Mouse (Mus musculus) layer of hippocampus, adult 9-11 months (tissue): ENCODE measurements around the gene Cic.
A peak's percentile ranks its signal among the peaks of the same experiment; 100 is the strongest.

Experiments used
- DNase-seq: peaks from one replicate; pipeline ENCODE4 v3.0.0; 2022

Cic gene

GRCm38 (mm10) chr7:25270652-25271633 lies 3.4 kb downstream of the Cic start:
- peak; percentile 8 for DNase-seq

DNA sequence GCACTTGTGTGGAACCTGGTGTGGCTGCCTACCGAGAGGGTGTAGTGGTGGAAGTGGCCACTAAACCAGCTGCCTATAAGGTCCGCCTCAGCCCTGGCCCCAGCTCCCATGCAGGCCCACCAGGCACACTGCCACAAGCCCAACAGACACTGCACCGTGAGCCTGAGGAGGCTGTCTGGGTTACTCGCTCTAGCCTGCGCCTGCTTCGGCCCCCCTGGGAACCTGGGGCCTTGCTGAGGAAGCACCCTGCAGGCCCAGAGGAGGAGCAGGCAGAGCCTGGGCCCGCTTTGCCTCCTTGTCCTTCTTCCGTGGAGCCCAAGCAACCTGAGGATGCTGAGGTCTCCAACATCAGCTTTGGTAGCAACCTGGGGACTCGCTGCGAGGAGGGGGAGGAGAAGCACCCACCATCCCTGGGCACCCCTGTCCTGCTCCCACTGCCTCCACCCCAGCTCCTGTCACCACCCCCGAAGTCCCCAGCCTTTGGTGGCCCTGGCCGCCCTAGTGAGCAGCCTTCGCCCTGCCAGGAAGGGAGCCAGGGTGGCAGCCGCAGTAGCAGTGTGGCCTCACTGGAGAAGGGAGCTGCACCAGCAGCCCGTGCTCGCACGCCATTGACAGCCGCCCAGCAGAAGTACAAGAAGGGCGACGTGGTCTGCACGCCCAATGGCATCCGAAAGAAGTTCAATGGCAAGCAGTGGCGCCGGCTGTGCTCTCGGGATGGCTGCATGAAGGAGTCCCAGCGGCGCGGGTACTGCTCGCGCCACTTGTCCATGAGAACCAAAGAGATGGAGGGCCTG lies 4.3 kb downstream of the Cic start:
- DNase-seq: no peak

DNA sequence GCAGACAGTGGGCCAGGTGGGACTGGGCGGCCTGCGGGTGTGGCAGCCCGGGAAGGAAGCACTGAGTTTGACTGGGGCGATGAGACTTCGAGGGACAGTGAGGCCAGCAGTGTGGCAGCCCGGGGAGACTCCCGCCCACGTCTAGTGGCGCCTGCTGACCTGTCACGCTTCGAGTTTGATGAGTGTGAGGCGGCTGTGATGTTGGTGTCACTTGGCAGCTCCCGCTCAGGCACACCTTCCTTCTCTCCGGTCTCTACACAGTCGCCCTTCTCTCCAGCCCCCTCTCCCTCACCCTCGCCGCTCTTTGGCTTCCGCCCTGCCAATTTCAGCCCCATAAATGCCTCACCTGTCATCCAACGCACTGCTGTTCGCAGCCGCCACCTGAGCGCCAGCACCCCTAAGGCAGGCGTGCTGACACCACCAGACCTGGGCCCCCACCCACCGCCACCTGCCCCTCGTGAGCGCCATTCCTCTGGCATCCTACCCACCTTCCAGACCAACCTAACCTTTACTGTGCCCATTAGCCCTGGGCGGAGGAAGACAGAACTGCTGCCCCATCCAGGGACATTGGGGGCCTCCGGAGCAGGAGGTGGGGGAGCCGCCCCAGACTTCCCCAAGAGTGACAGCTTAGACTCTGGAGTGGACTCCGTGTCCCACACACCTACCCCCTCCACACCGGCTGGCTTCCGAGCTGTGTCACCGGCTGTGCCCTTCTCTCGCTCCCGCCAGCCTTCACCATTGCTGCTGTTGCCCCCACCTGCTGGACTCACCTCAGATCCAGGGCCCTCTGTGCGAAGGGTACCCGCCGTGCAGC lies 5.1 kb downstream of the Cic start:
- no peak for DNase-seq

- no peak for DNase-seq
These were observed 6.0 kb downstream of the Cic start for GRCm38 (mm10) chr7:25273259-25274241.

- no peak for DNase-seq
These were observed 7.1 kb downstream of the Cic start for GRCm38 (mm10) chr7:25274571-25274970.

DNA sequence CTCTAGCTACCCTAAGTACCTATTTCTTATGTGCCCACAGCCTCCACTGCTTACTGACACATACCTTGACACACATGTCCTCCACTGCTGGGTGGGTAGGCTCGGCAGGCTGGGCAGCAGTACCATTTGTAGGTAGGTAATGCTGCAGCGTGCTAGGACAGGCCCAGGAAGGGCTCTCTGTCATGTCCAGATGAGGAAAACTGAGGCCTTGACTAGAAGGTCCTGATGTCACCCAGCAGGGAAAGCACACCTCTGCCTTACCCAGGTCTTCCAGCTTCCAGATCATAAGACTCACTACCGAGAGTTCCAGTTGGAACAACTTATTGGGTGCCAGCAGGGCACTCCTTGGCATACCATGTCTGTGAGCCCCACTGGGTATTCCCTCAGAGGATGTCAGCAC lies 7.5 kb downstream of the Cic start:
- no peak for DNase-seq

DNA sequence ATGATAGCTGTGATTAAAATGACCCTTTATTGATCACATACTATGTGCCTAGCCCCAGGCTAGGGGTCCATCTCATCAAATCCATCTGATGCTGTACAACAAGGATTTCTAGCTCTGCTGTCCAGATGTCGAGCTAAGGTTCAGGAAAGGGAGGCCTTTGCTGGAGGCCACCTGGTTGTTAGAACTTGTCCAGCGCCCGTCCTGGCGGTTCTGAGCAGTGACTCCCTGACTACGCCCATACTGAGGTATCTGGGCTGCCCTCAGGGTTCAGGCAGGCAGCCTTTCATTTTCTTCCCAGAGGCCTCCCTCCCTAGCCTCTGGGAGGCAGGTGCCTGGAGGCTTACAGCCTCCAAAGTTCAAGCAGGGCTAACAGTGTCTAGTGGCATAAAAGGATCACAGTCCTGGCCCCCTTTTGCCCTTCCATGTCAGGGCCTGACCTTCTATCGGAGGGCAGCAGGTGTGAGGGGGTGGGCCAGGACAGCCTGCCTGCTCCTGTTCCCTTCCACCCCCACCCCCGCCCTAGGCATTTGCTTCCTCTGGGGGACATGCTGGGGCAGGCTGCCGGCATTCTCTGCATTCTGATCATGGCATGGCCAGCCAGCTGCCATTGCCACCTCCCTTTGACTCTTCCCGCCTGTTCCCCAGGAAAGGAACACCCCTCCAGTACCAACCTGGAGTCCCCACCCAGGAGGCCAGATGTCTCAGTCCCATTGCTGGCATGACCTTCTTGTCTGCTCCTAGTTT lies 8.2 kb downstream of the Cic start:
- DNase-seq: no peak

- no peak for DNase-seq
These were observed 9.9 kb downstream of the Cic start for GRCm38 (mm10) chr7:25277405-25277804.

- no peak for DNase-seq
These were observed 10.5 kb downstream of the Cic start for GRCm38 (mm10) chr7:25277998-25278340.

- peak; percentile 92 for DNase-seq
These were observed 11.0 kb downstream of the Cic start for GRCm38 (mm10) chr7:25278341-25279075.

GRCm38 (mm10) chr7:25279076-25279860 lies 11.8 kb downstream of the Cic start:
- peak; percentile 95 for DNase-seq

DNA sequence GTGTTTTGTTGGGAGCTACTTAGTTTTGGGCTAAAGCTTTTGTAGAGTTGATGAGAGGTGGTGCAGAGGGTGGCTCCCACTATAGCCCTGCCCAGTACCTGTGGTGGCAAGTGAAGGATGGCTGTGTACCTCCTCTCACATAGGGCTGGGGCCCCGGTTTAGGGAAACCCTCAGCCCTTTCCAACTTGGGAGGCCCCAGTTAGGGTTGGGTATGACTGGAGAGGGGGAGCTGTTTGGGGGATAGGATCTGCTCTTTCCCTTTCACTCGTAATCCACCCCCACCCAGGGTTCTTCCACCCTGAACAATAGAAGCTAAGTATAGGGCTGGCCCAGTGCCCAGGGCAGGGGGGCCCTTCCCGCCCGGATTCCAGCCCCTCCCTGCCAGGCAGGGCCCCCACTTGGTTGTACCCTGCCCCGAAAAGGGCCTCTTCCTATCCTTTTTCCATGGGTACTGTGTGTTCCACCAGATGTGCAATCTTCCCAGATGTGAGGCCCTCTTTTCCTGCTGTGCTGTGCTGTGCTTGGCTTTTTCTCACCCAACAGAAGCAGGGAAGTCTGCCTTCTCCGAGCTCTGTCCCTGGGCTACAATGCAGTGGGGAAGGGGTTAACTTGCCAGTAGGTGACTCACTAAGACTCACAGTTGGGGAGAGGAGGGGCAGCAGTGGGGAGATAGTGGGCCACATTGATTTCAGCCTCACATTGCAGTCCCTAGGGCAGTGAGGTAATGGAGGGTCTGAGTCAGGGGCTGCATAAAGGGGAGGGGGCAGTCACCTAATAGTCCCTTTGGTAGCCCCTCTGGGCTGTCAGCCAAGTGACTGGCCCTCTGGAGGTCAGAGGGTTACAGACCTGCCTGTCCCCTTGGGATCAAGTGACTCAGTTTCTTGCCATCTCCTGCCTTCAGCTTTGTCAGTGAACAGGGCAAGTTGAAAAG lies 12.6 kb downstream of the Cic start:
- DNase-seq: peak; percentile 72

DNA sequence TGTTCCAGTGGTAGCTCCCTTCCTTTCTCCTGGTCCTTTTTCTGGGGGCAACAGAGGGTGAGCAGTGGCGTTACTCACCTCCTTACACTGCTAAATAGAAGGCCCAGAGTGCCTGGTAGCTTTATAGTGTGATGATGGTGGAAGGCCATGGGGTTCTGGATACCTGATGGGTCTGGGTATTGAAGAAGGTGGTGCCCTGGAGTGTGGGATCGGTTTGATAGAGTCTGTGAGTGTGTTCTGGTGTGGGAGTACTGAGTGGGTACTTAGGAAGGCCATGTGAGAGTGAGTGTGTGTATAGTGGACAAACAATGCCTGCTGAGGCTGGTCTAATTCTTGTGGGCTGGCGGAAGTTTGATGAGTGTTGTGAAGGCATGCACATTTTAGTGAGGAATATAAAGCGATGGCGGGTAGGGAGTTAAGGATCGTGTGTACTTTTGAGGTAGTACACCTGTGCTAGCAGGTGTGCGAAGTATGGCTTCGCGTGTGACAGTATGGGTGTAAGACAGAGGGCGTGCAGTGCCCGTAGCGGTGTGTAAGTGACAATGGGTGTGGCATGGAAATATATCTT lies 13.7 kb downstream of the Cic start:
- DNase-seq: no peak

DNA sequence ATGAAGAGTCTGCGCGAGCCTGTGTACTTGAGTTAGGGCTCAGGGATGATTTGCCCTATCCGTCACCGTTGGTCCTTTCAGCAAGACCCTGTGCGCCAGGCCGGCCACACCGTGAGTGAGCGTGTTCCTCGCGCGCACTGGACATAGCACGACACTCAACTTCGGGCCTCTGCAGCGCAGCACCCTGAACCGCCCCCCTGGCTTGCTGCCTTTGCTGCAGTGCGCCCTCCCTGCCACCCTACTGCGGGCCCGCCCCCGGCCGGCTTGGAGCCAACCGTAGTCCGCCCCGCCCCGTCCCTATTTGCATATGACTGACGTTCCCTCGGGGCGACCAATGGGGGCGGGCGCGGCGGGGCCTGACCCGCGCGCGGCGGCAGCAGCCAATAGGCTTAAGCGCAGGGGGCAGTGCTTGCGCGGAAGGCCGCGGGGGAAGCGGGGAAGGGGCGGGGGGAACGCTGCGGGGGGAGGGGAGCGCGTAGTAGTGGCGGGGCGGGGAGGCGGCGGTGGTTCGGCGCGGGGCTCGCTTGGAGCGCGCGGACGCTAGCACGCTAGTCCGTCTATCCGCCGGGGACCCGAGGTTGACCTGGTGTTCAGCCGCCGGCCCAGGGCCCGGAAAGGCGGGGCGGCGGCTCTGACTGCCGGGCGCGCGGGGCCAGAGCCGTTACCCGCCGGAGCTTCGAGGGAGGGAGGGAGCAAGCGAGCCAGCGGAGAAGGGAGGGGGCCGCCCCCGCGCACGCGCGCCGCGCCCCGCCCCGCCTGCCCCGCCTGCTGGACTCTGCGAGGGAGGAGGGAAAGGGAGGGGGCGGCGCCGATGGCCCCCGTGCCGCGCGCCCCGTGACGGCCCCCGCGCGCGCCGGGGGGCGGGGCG lies 14.5 kb downstream of the Cic start:
- DNase-seq: peak; percentile 98

GRCm38 (mm10) chr7:25282731-25283211 lies 15.3 kb downstream of the Cic start:
- DNase-seq: no peak

DNA sequence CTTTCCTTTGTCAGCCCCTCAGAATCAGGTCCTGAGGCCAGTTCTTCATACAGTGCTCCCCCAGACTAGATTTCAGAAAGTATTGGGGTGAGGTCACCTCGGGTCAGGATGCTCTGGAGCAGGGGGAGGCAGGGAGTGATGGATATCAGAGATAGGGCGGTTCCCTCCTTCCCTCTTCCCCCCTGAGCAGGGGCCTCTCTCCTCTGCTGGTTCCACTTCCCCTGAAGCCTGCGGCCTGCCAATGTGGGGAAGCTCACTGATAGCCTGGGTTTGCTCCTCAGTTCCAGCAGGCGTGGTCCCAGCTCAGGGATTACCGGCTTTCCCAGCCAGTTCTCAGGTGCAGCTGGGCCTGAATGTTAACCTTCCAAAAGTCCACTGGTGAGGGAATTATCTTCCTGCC lies 16.1 kb downstream of the Cic start:
- DNase-seq: no peak

DNA sequence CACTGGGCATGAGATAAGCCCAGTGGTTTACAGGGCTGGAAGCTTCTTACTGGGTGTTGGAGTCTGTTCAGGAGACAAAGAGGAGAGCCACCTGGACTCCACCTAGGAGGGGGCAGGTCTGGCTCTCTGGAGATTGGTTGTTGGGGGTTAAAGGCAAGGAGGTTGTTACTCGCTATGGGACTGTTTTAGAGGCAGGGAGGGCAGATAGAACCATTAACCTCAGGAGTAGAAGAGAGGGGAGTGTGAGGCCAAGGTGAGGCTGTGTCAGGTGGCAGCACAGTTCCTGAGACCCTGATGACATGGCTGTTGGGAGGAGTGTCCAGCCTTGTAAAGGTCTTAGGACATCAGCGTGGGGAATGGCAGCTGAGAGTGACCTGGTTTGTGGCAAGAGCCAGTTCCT lies 16.7 kb downstream of the Cic start:
- no peak for DNase-seq
